Mouse (Mus musculus): ENCODE measurements around the gene Pkn1.

The Pkn1 gene

GRCm38 (mm10) chr8:83693609-83694236, 5.3 kb downstream of the Pkn1 start:
- no peak for DNase-seq (ENCODE audit: low read depth, low spot score)

- DNase-seq (ENCODE audit: low read depth, low spot score) = no peak
Observed at GRCm38 (mm10) chr8:83689264-83689663, 9.7 kb downstream of the Pkn1 start.

- no peak for DNase-seq (ENCODE audit: low read depth, low spot score)
Observed at GRCm38 (mm10) chr8:83684517-83684916, 14.5 kb downstream of the Pkn1 start.

- DNase-seq (ENCODE audit: low read depth, low spot score) = no peak
Observed at GRCm38 (mm10) chr8:83681099-83681498, 17.9 kb downstream of the Pkn1 start.

DNA sequence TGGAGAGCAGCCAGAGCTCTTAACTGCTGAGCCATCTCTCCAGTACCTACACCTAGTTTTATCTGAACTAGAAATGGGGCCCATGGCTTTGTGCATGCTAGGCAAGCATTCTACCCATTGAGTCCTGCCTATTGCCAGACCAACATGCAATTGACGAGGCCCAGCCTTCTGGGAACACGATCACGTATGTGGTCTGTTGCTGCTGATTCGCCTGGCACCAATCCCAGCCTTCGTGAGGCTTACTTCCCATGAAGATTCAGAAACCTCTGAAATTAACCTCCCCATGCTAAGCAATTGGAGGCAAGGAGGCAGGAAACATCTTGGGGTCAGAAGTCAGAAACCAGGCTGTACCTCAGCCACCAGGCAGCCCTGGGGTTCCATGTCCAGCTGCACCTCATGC, 18.4 kb downstream of the Pkn1 start:
- no peak for DNase-seq (ENCODE audit: low read depth, low spot score)

GRCm38 (mm10) chr8:83679866-83680265, 19.1 kb downstream of the Pkn1 start:
- peak; percentile 67 for DNase-seq (ENCODE audit: low read depth, low spot score)

DNA sequence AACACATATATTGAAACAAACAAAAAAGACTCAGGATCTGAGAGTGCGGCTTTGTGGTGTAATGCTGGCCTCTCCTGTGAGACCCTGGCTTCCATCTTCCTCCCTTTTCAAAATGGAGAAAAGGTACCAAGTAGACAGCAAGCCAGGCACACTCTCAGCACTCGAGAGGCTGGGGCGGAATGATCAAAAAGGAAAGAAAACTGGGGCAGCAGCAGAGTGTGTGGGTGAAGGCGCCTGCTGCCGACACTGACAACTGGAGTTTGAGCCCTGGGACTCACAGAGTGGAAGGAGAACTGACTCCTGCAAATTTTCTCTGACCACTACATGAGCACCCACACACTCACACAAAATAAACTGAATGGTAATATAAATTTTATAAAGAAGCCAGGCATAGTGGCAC, 24.5 kb downstream of the Pkn1 start:
- DNase-seq (ENCODE audit: low read depth, low spot score) = no peak

GRCm38 (mm10) chr8:83672936-83673335, 26.0 kb downstream of the Pkn1 start:
- DNase-seq (ENCODE audit: low read depth, low spot score) = no peak

DNA sequence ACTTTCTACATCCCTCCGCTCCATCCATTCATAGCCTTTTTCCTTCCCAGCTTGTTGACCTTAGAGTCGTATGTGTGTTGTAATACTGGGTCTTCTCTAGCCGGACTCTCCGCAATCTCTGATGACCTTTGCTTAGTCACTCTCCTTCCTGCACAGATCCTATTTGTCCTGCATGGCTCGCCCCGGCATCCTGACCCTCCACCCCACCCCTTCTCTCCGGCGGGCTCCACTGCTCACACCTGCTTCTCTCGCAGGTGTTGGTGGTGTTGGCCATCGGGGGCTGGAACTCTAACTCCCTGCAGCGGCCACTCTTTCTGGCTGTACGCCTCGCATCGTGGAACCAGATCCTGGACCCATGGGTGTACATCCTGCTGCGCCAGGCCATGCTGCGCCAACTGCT, 30.0 kb downstream of the Pkn1 start:
- no peak for DNase-seq (ENCODE audit: low read depth, low spot score)

GRCm38 (mm10) chr8:83668010-83668916, 30.7 kb downstream of the Pkn1 start:
- no peak for DNase-seq (ENCODE audit: low read depth, low spot score)

GRCm38 (mm10) chr8:83667526-83667925, 31.5 kb downstream of the Pkn1 start:
- DNase-seq (ENCODE audit: low read depth, low spot score) = no peak

DNA sequence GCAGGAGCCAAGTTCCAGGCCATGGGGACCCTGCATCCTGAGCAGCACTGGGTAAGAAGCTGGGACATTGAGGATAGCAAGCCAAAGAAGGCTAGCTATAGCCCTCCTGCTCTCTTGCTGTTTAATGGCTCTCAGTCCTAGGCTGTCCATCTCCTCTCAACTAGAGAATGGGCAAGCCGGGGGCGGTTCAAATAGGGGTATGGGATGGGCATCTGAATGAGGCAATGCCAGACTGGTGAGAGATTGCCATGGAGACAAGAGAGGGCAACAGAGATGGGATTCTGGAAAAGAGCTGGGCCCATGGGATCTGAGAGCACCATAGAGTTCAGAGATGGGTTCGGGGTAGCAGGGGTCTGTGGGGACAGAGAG, 32.1 kb downstream of the Pkn1 start:
- DNase-seq (ENCODE audit: low read depth, low spot score) = no peak

DNA sequence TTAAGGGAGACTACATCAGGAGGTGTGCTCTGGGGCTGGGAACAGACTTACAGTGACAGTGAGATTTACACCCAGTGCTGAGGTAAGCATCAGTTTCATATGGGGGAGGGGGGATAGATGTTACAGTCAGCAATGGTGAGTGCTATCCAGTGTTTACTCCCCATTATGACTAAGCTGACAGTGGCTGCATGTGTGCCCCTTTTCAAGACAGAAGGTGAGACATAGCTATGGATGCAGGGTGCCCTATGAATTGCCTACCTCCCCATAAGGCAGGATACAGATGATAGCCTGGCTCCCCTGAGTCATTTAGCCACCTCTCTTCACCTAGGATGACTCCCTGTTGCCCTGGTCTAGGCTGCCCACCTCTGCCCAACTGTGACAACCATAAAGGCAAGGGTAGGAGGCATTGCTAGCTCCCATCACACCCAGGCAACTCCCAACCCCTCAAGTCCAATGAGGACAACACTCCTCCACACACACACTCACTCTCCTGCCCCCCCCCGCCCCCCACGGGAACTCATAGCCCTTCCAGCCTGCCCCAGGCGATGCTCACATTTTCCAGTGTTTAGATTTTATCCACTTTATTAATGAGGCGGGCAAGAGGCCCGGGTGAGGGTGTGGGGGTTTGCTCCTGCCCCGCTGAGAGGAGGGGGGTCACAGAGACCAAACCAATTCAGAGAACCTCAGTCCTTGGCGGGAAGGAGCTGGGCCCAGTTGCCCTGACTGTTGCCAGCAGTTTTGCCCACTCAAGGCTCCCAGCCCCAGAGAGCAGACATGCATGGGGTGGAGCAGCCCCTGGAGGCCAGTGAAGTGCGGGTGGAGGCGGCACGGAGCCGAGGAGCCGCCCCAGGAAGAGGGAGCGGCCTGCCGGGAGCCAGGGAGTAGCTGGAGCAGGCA, 32.8 kb downstream of the Pkn1 start, which contains the start of gene Ptger1:
Gene Ptger1, plus strand, starts transcription at position 710 of the 897 bp plus-strand sequence.
- DNase-seq (ENCODE audit: low read depth, low spot score) = no peak

DNA sequence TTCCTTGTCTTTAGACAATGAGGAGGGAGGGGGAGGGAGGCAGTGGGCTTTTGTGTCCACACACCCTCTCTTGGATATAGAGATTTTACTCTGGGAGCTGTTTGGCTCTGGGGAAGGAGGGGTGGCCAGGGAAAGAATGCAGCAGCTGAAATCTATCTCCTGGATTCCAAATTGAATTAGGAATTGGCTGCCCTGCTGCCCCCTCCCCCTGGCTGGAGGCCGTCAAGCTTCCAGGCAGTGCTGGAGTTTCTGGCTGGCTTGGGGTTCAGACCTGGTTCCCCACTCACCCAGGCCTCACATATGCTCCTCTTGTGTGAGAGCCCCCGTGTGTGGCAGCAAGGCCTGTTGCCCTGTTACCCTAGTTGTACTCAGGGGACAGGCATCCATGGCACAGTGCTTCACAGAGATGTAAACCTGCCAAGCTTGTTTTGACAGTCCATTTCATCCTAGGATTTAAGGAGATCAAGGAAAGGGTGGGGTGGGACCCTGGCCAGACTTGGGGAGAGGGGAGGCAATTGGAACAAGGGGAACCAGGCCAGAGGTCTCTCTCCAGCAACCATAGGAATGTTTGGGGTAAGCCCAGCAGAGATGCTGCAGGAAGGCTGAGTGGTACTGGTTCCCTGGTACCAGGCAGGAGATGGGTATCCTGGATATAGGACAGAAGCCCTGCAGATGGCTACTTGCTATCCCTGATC, 33.9 kb downstream of the Pkn1 start:
- DNase-seq (ENCODE audit: low read depth, low spot score) = no peak

DNA sequence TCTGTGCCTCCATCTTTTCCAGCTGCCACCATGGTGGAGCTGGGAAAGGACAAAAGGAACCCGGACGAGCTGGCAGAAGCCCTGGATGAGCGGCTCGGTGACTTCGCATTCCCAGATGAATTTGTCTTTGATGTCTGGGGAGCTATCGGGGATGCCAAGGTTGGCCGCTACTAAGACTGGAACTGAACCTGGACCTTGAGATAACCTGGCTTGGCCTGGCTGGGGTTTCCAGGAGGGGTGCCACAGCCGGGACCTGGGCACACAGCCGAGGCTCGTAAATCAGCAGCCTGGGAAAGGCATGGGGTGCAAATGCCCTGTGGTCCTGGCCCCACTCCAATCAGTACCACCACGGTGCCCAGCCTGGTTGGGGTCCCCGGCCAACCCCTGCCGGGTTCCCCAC, 34.9 kb downstream of the Pkn1 start:
- DNase-seq (ENCODE audit: low read depth, low spot score) = no peak

GRCm38 (mm10) chr8:83662421-83662826, 36.6 kb downstream of the Pkn1 start:
- peak; percentile 73 for DNase-seq (ENCODE audit: low read depth, low spot score)

- no peak for DNase-seq (ENCODE audit: low read depth, low spot score)
Observed at GRCm38 (mm10) chr8:83660995-83661680, 37.8 kb downstream of the Pkn1 start.

- no peak for DNase-seq (ENCODE audit: low read depth, low spot score)
Observed at GRCm38 (mm10) chr8:83660545-83660944, 38.4 kb downstream of the Pkn1 start.

DNA sequence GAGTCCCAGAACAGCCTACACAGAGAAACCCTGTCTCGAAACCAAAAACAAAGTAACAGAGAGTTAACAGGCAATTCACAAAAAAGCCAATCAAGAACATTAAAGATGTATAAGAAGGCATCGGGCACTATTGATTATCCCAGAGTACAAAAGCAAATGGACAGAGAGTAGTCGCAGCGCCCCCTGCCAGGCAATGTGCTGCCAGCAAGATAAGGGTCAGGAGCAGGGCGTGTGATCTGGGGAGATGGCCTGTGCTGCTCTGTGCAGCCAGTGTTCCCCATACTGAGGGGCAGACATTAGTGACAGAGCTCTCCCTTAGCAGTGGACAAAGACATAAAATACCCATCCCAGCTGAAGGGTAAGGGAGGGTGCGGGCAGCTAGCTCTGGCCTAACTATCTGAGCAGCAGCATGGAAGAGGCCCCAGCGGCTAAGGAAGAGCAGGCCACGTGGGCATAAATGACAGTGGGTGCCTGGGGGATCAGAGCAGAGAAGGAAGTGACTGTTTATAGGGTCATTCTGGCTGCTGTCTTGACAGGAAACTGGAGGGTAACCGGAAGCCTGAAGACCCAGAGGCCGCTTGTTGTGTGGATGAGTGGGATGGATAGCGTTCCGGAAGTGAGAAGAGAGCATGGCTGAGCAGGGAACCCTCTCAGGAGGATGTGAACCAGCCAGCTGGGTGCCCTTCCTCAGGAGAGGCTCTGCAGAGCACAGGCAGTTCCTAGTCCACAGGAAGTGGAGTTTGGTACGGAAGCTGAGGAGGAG, 42.3 kb downstream of the Pkn1 start:
- DNase-seq (ENCODE audit: low read depth, low spot score) = no peak

GRCm38 (mm10) chr8:83656043-83656442, 42.9 kb downstream of the Pkn1 start:
- no peak for DNase-seq (ENCODE audit: low read depth, low spot score)
